In genomic region chr19:21340563-21340962, GRCm38 (mm10) we compare ENCODE assay signal across 10 mouse cellular contexts.
A peak's percentile ranks its signal among the peaks of the same experiment; 100 is the strongest.
DNase-seq lines count a peak whose midpoint lies in the region.
"Had no signal": no experiment of that assay in that cellular context is flagged by ENCODE, and none has a peak within 500 bp of the region (broad histone marks: within the 10 kb centered on the region; RNA-seq: fewer than 3 reads in every experiment).

No protein-coding gene starts in this region.

- intact Hi-C loops in gastrocnemius, postnatal 14 days (cut with DNase I; ENCODE audit: low total_unique reads), result no loop called here

- peak; percentile 4 for DNase-seq in layer of hippocampus, adult 9-11 months
- no peak for DNase-seq in layer of hippocampus, postnatal 25 days (ENCODE audit: extremely low spot score in 1 of 2, low spot score in 1 of 2)
- DNase-seq in 3134 (ENCODE audit: extremely low read depth, insufficient read length, low spot score), result peak; percentile 4
- DNase-seq in Muller cell, postnatal 12 days (ENCODE audit: inconsistent ontology term), result peak; percentile 8
- peak; percentile 33 for DNase-seq in gastrocnemius, postnatal 14 days
- no peak for DNase-seq in adrenal gland, adult 8-10 months
- DNase-seq in adrenal gland, adult (ENCODE audit: inconsistent age in 2 of 2, low spot score in 1 of 2), result no peak
- DNase-seq: cerebellum, postnatal 14 days; forebrain, postnatal 0 days; heart, adult 2 months had no signal

Comparison
In these comparisons a context has a peak if more than half of its experiments do, and no peak if none do; other contexts are left out.
1. DNase-seq: peak in layer of hippocampus, adult 9-11 months (single experiment), 3134 (single experiment), Muller cell, postnatal 12 days (single experiment) and gastrocnemius, postnatal 14 days (single experiment); none in layer of hippocampus, postnatal 25 days (0 of 2), adrenal gland, adult 8-10 months (single experiment) and adrenal gland, adult (0 of 2).